Mouse (Mus musculus): ENCODE measurements around the gene Cul5. TPM values are rescaled to one million over a fixed set of nuclear protein-coding genes. Genes with fewer than 3 reads are reported as not detected.

Gene Cul5
- polyA plus RNA-seq, 1 experiment from 2014 or later, result 47.0 TPM

- Histone ChIP-seq H3K27ac (replicated peaks) (peak overlapping the region; percentile 97), H3K4me3 (peak overlapping the region; percentile 76), H3K4me1 (peaks cover 27% of the 10 kb centered on the region), H3K27me3 (no peaks in the 10 kb centered on the region), H3K36me3 (0 out of 2 replicates have a peak, but pooled peaks cover 2% of the 10 kb centered on the region), H3K9me3 (no peaks in the 10 kb centered on the region), H3K9ac (replicated peaks) (peak overlapping the region; percentile 98), H3K4me2 (replicated peaks) (peak overlapping the region; percentile 83)
- ATAC-seq (replicated peaks), result peak; percentile 98
- under 1% methylated on average over 74 of the region's 74 CpGs for WGBS
These were observed 2.7 kb downstream of the Cul5 start for GRCm38 (mm10) chr9:53667020-53667669.

- Histone ChIP-seq H3K4me3 (peak overlapping the region; percentile 76), H3K27me3 (no peaks in the 10 kb centered on the region), H3K27ac (replicated peaks) (peak overlapping the region; percentile 97), H3K4me2 (replicated peaks) (peak overlapping the region; percentile 83), H3K9me3 (no peaks in the 10 kb centered on the region), H3K36me3 (0 out of 2 replicates have a peak, but pooled peaks cover 2% of the 10 kb centered on the region), H3K9ac (replicated peaks) (peak overlapping the region; percentile 98), H3K4me1 (peaks cover 27% of the 10 kb centered on the region)
- WGBS, result under 1% methylated on average over 28 of the region's 28 CpGs
- no peak for ATAC-seq (replicated peaks)
These were observed 3.2 kb downstream of the Cul5 start for GRCm38 (mm10) chr9:53666665-53667019.

- Histone ChIP-seq H3K9ac (replicated peaks) (0 out of 2 replicates have a peak overlapping the region, but pooled peaks have one; percentile 98), H3K27ac (replicated peaks) (no peak overlapping the region), H3K4me3 (0 out of 2 replicates have a peak overlapping the region, but pooled peaks have one; percentile 76), H3K9me3 (no peaks in the 10 kb centered on the region), H3K36me3 (0 out of 2 replicates have a peak, but pooled peaks cover 2% of the 10 kb centered on the region), H3K27me3 (no peaks in the 10 kb centered on the region), H3K4me2 (replicated peaks) (peak overlapping the region; percentile 83), H3K4me1 (peaks cover 27% of the 10 kb centered on the region)
- no peak for ATAC-seq (replicated peaks)
These were observed 4.4 kb downstream of the Cul5 start for GRCm38 (mm10) chr9:53665428-53665827.

- Histone ChIP-seq H3K4me1 (peaks cover 27% of the 10 kb centered on the region), H3K4me2 (replicated peaks) (0 out of 2 replicates have a peak overlapping the region, but pooled peaks have one; percentile 14), H3K27ac (replicated peaks) (no peak overlapping the region), H3K9me3 (no peaks in the 10 kb centered on the region), H3K27me3 (no peaks in the 10 kb centered on the region), H3K9ac (replicated peaks) (no peak overlapping the region), H3K36me3 (0 out of 2 replicates have a peak, but pooled peaks cover 2% of the 10 kb centered on the region), H3K4me3 (no peak overlapping the region)
- ATAC-seq (replicated peaks), result no peak
- WGBS, result 64% methylated on average over 2 of the region's 2 CpGs
These were observed 5.0 kb downstream of the Cul5 start for GRCm38 (mm10) chr9:53664819-53665218.

- no peak overlapping the region for H3K27ac ChIP-seq (replicated peaks)
- H3K4me2 ChIP-seq (replicated peaks), result no peak overlapping the region
- no peaks in the 10 kb centered on the region for H3K27me3 ChIP-seq
- H3K9ac ChIP-seq (replicated peaks), result no peak overlapping the region
- ATAC-seq (replicated peaks), result no peak
- H3K9me3 ChIP-seq, result no peaks in the 10 kb centered on the region
- 94% methylated on average over 6 of the region's 6 CpGs for WGBS
- H3K4me1 ChIP-seq, result no peaks in the 10 kb centered on the region
- H3K36me3 ChIP-seq, result peaks cover 72% of the 10 kb centered on the region
- no peak overlapping the region for H3K4me3 ChIP-seq
These were observed 35.0 kb downstream of the Cul5 start for GRCm38 (mm10) chr9:53634796-53635195.

GRCm38 (mm10) chr9:53615246-53615645 lies 54.6 kb downstream of the Cul5 start:
- no peaks in the 10 kb centered on the region for H3K9me3 ChIP-seq
- H3K9ac ChIP-seq (replicated peaks), result no peak overlapping the region
- no peak overlapping the region for H3K4me2 ChIP-seq (replicated peaks)
- WGBS, result 91% methylated on average over 8 of the region's 8 CpGs
- ATAC-seq (replicated peaks), result no peak
- peaks cover 37% of the 10 kb centered on the region for H3K36me3 ChIP-seq
- no peak overlapping the region for H3K27ac ChIP-seq (replicated peaks)
- H3K4me3 ChIP-seq, result no peak overlapping the region
- no peaks in the 10 kb centered on the region for H3K27me3 ChIP-seq
- H3K4me1 ChIP-seq, result no peaks in the 10 kb centered on the region; the same call in 1 of the 2 replicates

- H3K4me1 ChIP-seq, result peaks cover 4% of the 10 kb centered on the region
- no peak overlapping the region for H3K4me3 ChIP-seq
- H3K27ac ChIP-seq (replicated peaks), result no peak overlapping the region
- H3K36me3 ChIP-seq, result peaks cover 30% of the 10 kb centered on the region
- H3K27me3 ChIP-seq, result no peaks in the 10 kb centered on the region
- no peak overlapping the region for H3K9ac ChIP-seq (replicated peaks)
- no peak overlapping the region for H3K4me2 ChIP-seq (replicated peaks)
- H3K9me3 ChIP-seq, result no peaks in the 10 kb centered on the region
- 84% methylated on average over 4 of the region's 4 CpGs for WGBS
- no peak for ATAC-seq (replicated peaks)
These were observed 55.5 kb downstream of the Cul5 start for GRCm38 (mm10) chr9:53614286-53614685.

- H3K36me3 ChIP-seq, result peaks cover 6% of the 10 kb centered on the region
- peak within 1 kb of the TSS; percentile 79 for H3K27ac ChIP-seq (replicated peaks)
- no peaks in the 10 kb centered on the region for H3K27me3 ChIP-seq
- H3K4me2 ChIP-seq (replicated peaks), result peak within 1 kb of the TSS; percentile 81
- peaks cover 18% of the 10 kb centered on the region for H3K4me1 ChIP-seq
- H3K9ac ChIP-seq (replicated peaks), result peak within 1 kb of the TSS; percentile 88
- WGBS, result 4% methylated on average over 51 of the region's 52 CpGs
- ATAC-seq (replicated peaks), result peak; percentile 99
- peak within 1 kb of the TSS; percentile 65 for H3K4me3 ChIP-seq
- no peaks in the 10 kb centered on the region for H3K9me3 ChIP-seq
These were observed 59.6 kb downstream of the Cul5 start, which contains the start of gene Acat1 for GRCm38 (mm10) chr9:53609968-53610781. Acat1 (minus strand) TSS chr9:53610382.

GRCm38 (mm10) chr9:53609306-53609967 lies 60.4 kb downstream of the Cul5 start:
- Histone ChIP-seq H3K9me3 (no peaks in the 10 kb centered on the region), H3K27ac (replicated peaks) (peak overlapping the region; percentile 79), H3K4me3 (peak overlapping the region; percentile 65), H3K36me3 (peaks cover 3% of the 10 kb centered on the region), H3K4me1 (peaks cover 18% of the 10 kb centered on the region), H3K9ac (replicated peaks) (peak overlapping the region; percentile 88), H3K27me3 (no peaks in the 10 kb centered on the region), H3K4me2 (replicated peaks) (peak overlapping the region; percentile 81)
- peak; percentile 38 for ATAC-seq (replicated peaks)
- WGBS, result 75% methylated on average over 12 of the region's 12 CpGs

GRCm38 (mm10) chr9:53607816-53608215 lies 62.0 kb downstream of the Cul5 start:
- no peak overlapping the region for H3K4me3 ChIP-seq
- H3K36me3 ChIP-seq, result no peaks in the 10 kb centered on the region
- H3K9ac ChIP-seq (replicated peaks), result no peak overlapping the region
- no peak for ATAC-seq (replicated peaks)
- no peak overlapping the region for H3K4me2 ChIP-seq (replicated peaks)
- peaks cover 18% of the 10 kb centered on the region for H3K4me1 ChIP-seq
- WGBS, result 92% methylated on average over 4 of the region's 4 CpGs
- no peaks in the 10 kb centered on the region for H3K9me3 ChIP-seq
- no peak overlapping the region for H3K27ac ChIP-seq (replicated peaks)
- H3K27me3 ChIP-seq, result no peaks in the 10 kb centered on the region

- Histone ChIP-seq H3K4me3 (no peak overlapping the region), H3K9me3 (no peaks in the 10 kb centered on the region), H3K36me3 (peaks cover 2% of the 10 kb centered on the region), H3K27me3 (no peaks in the 10 kb centered on the region), H3K27ac (replicated peaks) (no peak overlapping the region), H3K4me2 (replicated peaks) (no peak overlapping the region), H3K4me1 (peaks cover 18% of the 10 kb centered on the region), H3K9ac (replicated peaks) (no peak overlapping the region)
- ATAC-seq (replicated peaks), result no peak
- 91% methylated on average over 3 of the region's 3 CpGs for WGBS
These were observed 62.6 kb downstream of the Cul5 start for GRCm38 (mm10) chr9:53607192-53607591.

- no peaks in the 10 kb centered on the region for H3K27me3 ChIP-seq
- H3K4me2 ChIP-seq (replicated peaks), result no peak overlapping the region
- H3K4me1 ChIP-seq, result peaks cover 18% of the 10 kb centered on the region
- H3K27ac ChIP-seq (replicated peaks), result no peak overlapping the region
- no peak overlapping the region for H3K4me3 ChIP-seq
- H3K36me3 ChIP-seq, result peaks cover 12% of the 10 kb centered on the region
- 92% methylated on average over 5 of the region's 5 CpGs for WGBS
- ATAC-seq (replicated peaks), result no peak
- no peaks in the 10 kb centered on the region for H3K9me3 ChIP-seq
- no peak overlapping the region for H3K9ac ChIP-seq (replicated peaks)
These were observed 64.9 kb downstream of the Cul5 start for GRCm38 (mm10) chr9:53604954-53605353.

Measured in forebrain, embryonic 15.5 days (tissue).